Mouse (Mus musculus): ENCODE results near the gene Slc7a5.

DNA sequence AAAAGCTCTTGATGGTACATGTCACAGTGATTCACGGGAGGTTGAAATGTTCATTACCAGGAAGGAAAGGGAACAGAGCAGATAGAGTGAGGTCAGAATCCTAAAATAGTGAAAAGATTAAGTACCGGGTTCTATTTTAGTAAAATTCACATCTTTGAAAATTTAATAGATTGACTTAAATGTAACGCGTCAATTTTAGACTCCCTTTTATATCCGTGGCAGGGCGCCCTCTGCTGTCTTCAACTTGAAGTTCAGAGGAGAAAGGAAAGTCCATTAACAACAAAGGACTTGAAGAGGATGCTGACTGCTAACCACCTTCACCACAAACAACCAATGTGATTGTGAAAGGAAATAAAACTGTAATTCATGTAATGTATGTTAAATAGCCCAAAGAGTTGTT lies 75.0 kb downstream of the Slc7a5 start:
- TF ChIP-seq CTCF (conservative IDR thresholded peaks at IDR 0.05; ENCODE audit: low read length) (peak; percentile 43), POU5F1 (IDR thresholded peaks at IDR 0.05; ENCODE audit: borderline replicate concordance, low read length) (no peak)

Measured in E14TG2a.4 (cell line).